Mouse (Mus musculus): ENCODE data around the gene Gipc2. TPM values are rescaled to one million over a fixed set of nuclear protein-coding genes. Genes with fewer than 3 reads are reported as not detected.

Gene Gipc2
- polyA plus RNA-seq, 1 experiment: 3.5 TPM

GRCm38 (mm10) chr3:152103381-152103780, 62.6 kb downstream of the Gipc2 start:
- TF ChIP-seq POLR2A (IDR thresholded peaks at IDR 0.05; ENCODE audit: extremely low read depth, insufficient read depth, low read length): no peak
- TF ChIP-seq CTCF (IDR thresholded peaks at IDR 0.05; ENCODE audit: extremely low read depth, insufficient read depth, low read length): no peak
- Histone ChIP-seq H3K27ac (ENCODE audit: insufficient read depth, low read length) (no peak overlapping the region), H3K4me3 (ENCODE audit: insufficient read depth, low read length) (no peak overlapping the region), H3K4me1 (ENCODE audit: control insufficient read depth, insufficient read depth, low read length) (0 out of 2 replicates have a peak, but pooled peaks cover 2% of the 10 kb centered on the region)

GRCm38 (mm10) chr3:152101459-152101858, 64.6 kb downstream of the Gipc2 start:
- Histone ChIP-seq H3K27ac (ENCODE audit: insufficient read depth, low read length) (no peak overlapping the region), H3K4me1 (ENCODE audit: control insufficient read depth, insufficient read depth, low read length) (0 out of 2 replicates have a peak, but pooled peaks cover 2% of the 10 kb centered on the region), H3K4me3 (ENCODE audit: insufficient read depth, low read length) (no peak overlapping the region)
- TF ChIP-seq POLR2A (IDR thresholded peaks at IDR 0.05; ENCODE audit: extremely low read depth, insufficient read depth, low read length): no peak
- no peak for TF ChIP-seq CTCF (IDR thresholded peaks at IDR 0.05; ENCODE audit: extremely low read depth, insufficient read depth, low read length)

GRCm38 (mm10) chr3:152100119-152100818, 65.8 kb downstream of the Gipc2 start:
- TF ChIP-seq POLR2A (IDR thresholded peaks at IDR 0.05; ENCODE audit: extremely low read depth, insufficient read depth, low read length) (no peak), CTCF (IDR thresholded peaks at IDR 0.05; ENCODE audit: extremely low read depth, insufficient read depth, low read length) (no peak)
- Histone ChIP-seq H3K27ac (ENCODE audit: insufficient read depth, low read length) (no peak overlapping the region), H3K4me3 (ENCODE audit: insufficient read depth, low read length) (no peak overlapping the region), H3K4me1 (ENCODE audit: control insufficient read depth, insufficient read depth, low read length) (no peaks in the 10 kb centered on the region)

- TF ChIP-seq CTCF (IDR thresholded peaks at IDR 0.05; ENCODE audit: extremely low read depth, insufficient read depth, low read length) (no peak), POLR2A (IDR thresholded peaks at IDR 0.05; ENCODE audit: extremely low read depth, insufficient read depth, low read length) (no peak)
Measured at GRCm38 (mm10) chr3:152095030-152095429, 71.0 kb downstream of the Gipc2 start.

GRCm38 (mm10) chr3:152092385-152093057, 73.5 kb downstream of the Gipc2 start:
- no peaks in the 10 kb centered on the region for H3K4me1 ChIP-seq (ENCODE audit: control insufficient read depth, insufficient read depth, low read length)
- no peak overlapping the region for H3K27ac ChIP-seq (ENCODE audit: insufficient read depth, low read length)
- TF ChIP-seq CTCF (IDR thresholded peaks at IDR 0.05; ENCODE audit: extremely low read depth, insufficient read depth, low read length) (peak; percentile 46), POLR2A (IDR thresholded peaks at IDR 0.05; ENCODE audit: extremely low read depth, insufficient read depth, low read length) (no peak)
- H3K4me3 ChIP-seq (ENCODE audit: insufficient read depth, low read length): peak overlapping the region; percentile 48

More at GRCm38 (mm10) chr3:152095030-152095429, 71.0 kb downstream of the Gipc2 start:
- Histone ChIP-seq H3K4me3 (ENCODE audit: insufficient read depth, low read length) (no peak overlapping the region), H3K4me1 (ENCODE audit: control insufficient read depth, insufficient read depth, low read length) (no peaks in the 10 kb centered on the region), H3K27ac (ENCODE audit: insufficient read depth, low read length) (no peak overlapping the region)

GRCm38 (mm10) chr3:152089178-152089577, 76.9 kb downstream of the Gipc2 start:
- Histone ChIP-seq H3K27ac (ENCODE audit: insufficient read depth, low read length) (no peak overlapping the region), H3K4me1 (ENCODE audit: control insufficient read depth, insufficient read depth, low read length) (no peaks in the 10 kb centered on the region), H3K4me3 (ENCODE audit: insufficient read depth, low read length) (no peak overlapping the region)
- TF ChIP-seq POLR2A (IDR thresholded peaks at IDR 0.05; ENCODE audit: extremely low read depth, insufficient read depth, low read length) (no peak), CTCF (IDR thresholded peaks at IDR 0.05; ENCODE audit: extremely low read depth, insufficient read depth, low read length) (peak; percentile 87)

- no peak overlapping the region for H3K4me3 ChIP-seq (ENCODE audit: insufficient read depth, low read length)
- no peaks in the 10 kb centered on the region for H3K4me1 ChIP-seq (ENCODE audit: control insufficient read depth, insufficient read depth, low read length)
- TF ChIP-seq POLR2A (IDR thresholded peaks at IDR 0.05; ENCODE audit: extremely low read depth, insufficient read depth, low read length) (no peak), CTCF (IDR thresholded peaks at IDR 0.05; ENCODE audit: extremely low read depth, insufficient read depth, low read length) (no peak)
- H3K27ac ChIP-seq (ENCODE audit: insufficient read depth, low read length): no peak overlapping the region
Measured at GRCm38 (mm10) chr3:152081381-152081780, 84.6 kb downstream of the Gipc2 start.

- Histone ChIP-seq H3K27ac (ENCODE audit: insufficient read depth, low read length) (no peak overlapping the region), H3K4me3 (ENCODE audit: insufficient read depth, low read length) (no peak overlapping the region), H3K4me1 (ENCODE audit: control insufficient read depth, insufficient read depth, low read length) (no peaks in the 10 kb centered on the region)
- TF ChIP-seq POLR2A (IDR thresholded peaks at IDR 0.05; ENCODE audit: extremely low read depth, insufficient read depth, low read length) (no peak), CTCF (IDR thresholded peaks at IDR 0.05; ENCODE audit: extremely low read depth, insufficient read depth, low read length) (no peak)
Measured at GRCm38 (mm10) chr3:152076088-152076487, 89.9 kb downstream of the Gipc2 start.

GRCm38 (mm10) chr3:152069001-152069400, 97.0 kb downstream of the Gipc2 start:
- Histone ChIP-seq H3K4me3 (ENCODE audit: insufficient read depth, low read length) (no peak overlapping the region), H3K27ac (ENCODE audit: insufficient read depth, low read length) (no peak overlapping the region), H3K4me1 (ENCODE audit: control insufficient read depth, insufficient read depth, low read length) (no peaks in the 10 kb centered on the region)
- TF ChIP-seq POLR2A (IDR thresholded peaks at IDR 0.05; ENCODE audit: extremely low read depth, insufficient read depth, low read length): no peak
- TF ChIP-seq CTCF (IDR thresholded peaks at IDR 0.05; ENCODE audit: extremely low read depth, insufficient read depth, low read length): no peak

- TF ChIP-seq POLR2A (IDR thresholded peaks at IDR 0.05; ENCODE audit: extremely low read depth, insufficient read depth, low read length) (no peak), CTCF (IDR thresholded peaks at IDR 0.05; ENCODE audit: extremely low read depth, insufficient read depth, low read length) (no peak)
- no peak overlapping the region for H3K4me3 ChIP-seq (ENCODE audit: insufficient read depth, low read length)
Measured at GRCm38 (mm10) chr3:152068311-152068710, 97.7 kb downstream of the Gipc2 start.

More at GRCm38 (mm10) chr3:152068311-152068710, 97.7 kb downstream of the Gipc2 start:
- H3K27ac ChIP-seq (ENCODE audit: insufficient read depth, low read length): no peak overlapping the region
- H3K4me1 ChIP-seq (ENCODE audit: control insufficient read depth, insufficient read depth, low read length): no peaks in the 10 kb centered on the region
